Mouse (Mus musculus): Measurements from ENCODE around the gene Eif4e1b.
A peak's percentile ranks its signal among the peaks of the same experiment; 100 is the strongest.

The Eif4e1b gene

DNA sequence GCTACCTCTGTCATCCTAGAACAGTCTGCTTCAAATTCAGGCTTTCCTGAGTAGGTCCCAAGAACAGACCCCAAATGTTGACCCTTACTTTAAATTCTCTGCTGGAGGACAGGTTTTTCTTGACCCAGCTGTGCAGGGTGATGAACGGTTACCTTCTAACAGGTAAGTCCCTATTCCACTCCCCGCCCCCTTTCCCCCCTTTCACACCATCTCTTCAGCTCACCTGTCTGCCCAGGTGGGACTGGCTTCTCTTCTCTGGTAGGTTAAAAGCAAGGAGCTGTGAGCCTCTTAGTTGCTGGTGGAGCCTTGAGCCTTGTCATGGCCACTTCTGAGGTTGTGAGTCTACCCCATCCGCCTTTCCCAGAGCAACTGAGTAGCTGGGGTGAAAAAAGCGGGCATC is at the start of gene Eif4e1b:
Gene Eif4e1b, plus strand, starts transcription at position 301 of the 400 bp plus-strand sequence.
- no peak for DNase-seq (ENCODE audit: low read depth, low spot score)

DNA sequence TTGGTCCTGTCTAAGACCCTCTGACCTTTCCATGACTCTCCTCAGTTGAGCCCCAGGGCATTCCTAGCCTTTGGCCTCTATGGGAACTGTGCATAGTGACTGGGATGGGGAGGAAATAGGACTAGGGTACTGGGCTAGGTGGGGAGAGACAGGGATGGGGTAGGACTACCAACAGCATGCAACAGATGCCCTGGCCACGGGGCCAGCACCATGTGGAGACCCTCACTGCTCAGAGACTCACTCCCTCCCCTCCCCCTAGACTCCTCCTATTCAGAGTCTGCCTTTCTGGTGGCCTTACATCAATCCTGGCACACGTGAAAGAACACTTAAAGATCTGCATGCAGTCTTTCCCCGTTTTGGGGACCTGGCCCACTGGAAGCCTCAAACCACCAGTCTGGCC is 46.9 kb upstream of the Eif4e1b start:
- no peak for DNase-seq (ENCODE audit: low read depth, low spot score)

GRCm38 (mm10) chr13:54737488-54738212 is 46.1 kb upstream of the Eif4e1b start:
- DNase-seq (ENCODE audit: low read depth, low spot score) = no peak

- DNase-seq (ENCODE audit: low read depth, low spot score) = no peak
Observed at GRCm38 (mm10) chr13:54738213-54738601, 45.6 kb upstream of the Eif4e1b start.

DNA sequence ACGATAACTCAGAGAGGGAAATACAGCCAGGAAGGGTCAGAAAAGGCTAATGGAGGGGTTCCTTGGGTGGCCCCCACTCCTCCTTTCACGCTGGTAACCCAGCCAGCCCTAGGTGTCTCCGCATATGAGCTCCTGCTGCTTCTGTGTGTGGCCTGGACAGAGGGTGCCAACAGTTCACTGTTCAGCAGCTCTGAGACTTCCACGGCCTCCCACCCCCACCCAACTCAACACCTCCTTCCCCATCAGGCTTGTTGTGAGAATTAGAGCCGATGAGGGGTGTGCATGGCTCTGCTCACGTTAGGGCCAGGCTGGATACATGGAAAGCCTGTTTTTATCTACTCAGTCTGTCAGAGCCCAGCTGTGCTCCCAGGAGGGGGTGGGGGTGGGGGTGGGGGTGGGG is 37.7 kb upstream of the Eif4e1b start:
- no peak for DNase-seq (ENCODE audit: low read depth, low spot score)

DNA sequence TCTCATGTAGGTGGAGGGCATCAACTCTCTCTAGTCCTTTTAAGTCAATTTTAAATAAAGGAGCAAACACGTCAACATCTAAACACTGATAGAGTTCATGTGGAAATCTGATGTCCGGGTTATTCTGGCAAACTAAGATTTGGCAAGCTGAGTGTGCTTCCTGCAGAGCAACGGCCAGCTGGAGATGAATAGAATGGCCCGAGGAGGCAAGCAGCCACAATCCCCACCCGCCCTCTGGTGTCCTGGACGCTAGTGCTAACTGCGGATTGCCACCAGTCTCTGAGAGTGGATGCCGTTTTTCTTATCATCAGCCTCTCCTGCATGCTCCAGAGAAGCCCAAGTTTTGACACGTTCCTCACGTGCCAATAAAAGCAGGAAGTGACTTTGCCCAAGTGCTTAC is 36.9 kb upstream of the Eif4e1b start:
- DNase-seq (ENCODE audit: low read depth, low spot score) = no peak

DNA sequence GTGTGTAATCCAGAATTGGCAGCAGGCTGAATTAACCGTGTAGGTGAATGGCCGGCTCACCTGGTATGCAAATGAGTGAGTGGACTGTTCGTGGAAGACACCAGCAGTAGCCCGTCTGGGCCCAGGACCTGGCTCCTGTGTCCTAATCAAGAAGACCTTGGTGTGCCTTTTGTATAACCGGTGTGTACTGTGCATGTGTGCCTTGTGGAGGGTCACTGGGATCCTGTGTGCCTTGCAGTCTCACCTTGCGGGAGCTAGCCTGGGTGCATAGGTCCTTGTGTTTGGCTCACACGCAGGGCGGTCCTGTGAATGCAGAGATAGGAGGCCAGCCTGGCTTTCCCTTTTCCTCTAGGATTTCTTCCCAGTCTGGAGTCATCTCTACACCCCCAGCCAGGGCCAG is 35.6 kb upstream of the Eif4e1b start:
- DNase-seq (ENCODE audit: low read depth, low spot score) = no peak

DNA sequence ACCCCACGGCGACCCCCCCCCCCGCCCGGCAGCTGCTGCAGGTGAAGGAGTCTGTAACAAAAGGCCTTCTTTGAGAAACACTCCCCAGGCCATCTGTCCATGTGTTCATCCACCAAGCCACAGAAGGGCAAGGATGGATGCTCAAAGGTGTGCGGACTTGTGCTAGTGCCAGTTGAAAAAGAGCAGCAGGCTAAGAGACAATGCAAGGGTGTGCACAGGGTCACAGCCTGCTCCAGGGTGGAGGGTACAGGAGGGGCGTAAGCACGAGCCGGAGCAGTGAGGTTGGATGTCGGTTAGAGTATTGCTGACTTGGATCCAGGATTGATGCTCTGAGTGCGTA is 35.1 kb upstream of the Eif4e1b start:
- no peak for DNase-seq (ENCODE audit: low read depth, low spot score)

GRCm38 (mm10) chr13:54749061-54749863 is 34.5 kb upstream of the Eif4e1b start:
- DNase-seq (ENCODE audit: low read depth, low spot score) = no peak

DNA sequence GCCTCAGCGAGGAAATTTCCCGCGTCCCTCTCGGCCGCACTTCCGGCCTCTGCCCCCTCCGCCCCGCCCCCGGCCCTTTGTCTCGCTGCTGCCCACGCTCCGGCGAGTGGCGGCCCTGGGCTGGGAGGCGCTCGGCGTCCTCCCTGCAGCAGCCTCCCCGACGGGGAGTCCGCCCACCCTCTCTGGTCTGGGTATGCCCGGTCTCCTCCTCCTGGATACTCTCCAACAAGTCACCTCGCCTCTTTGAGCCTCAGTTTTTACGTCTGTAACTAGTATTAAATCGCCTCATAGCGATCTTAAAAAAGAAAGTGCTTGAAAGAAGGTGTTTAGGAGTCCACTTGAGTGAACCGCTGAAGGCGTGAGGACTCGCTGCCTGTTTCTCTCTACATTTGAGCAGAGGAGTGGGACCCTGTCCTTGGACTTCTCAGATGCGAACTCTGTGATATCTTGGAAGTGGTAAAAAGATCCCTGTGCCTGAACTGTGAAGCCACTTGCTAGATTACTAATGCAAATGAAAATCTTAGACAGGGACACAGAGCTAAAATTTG is 33.9 kb upstream of the Eif4e1b start, which contains the start of gene Gprin1:
Gene Gprin1, minus strand, starts transcription at position 11 of the 548 bp plus-strand sequence.
- DNase-seq (ENCODE audit: low read depth, low spot score) = no peak

DNA sequence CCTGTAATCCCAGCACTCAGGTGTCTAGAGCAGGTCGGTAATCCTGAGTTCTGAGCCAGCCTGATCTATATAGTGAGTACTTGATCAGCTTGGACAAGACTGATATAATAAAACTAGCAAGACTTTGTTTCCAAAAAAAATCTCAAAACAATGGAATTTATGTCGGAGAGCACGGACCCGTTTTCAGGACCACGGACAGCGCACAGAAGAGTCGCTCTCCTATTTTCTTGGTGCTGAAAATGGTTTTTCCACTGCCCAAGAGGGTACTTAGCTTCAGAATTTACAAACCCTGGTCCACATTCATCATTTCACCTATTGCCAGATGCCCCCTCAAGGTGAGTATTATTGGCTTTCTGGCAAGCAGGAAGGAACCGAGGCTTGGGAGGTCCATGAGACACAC is 33.1 kb upstream of the Eif4e1b start:
- no peak for DNase-seq (ENCODE audit: low read depth, low spot score)

DNA sequence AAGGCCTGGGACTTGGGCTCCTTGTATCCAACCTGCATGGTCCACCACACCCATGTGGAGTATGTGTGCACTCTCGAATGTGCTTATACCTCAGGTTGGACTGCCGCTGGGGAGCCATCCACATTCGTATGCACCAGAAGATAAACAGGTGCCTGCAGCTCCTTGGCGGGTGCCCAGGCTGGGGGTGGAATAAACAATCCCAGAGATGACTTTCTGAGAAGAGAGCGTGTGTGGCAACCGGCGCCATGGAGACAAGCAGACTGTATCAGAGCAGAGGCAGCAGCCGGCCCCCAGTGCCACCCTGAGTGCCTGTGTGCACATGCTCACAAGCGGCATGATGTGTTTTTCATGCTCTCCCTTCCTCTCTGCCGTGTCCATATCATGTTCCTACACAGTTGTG is 31.1 kb upstream of the Eif4e1b start:
- DNase-seq (ENCODE audit: low read depth, low spot score) = no peak

DNA sequence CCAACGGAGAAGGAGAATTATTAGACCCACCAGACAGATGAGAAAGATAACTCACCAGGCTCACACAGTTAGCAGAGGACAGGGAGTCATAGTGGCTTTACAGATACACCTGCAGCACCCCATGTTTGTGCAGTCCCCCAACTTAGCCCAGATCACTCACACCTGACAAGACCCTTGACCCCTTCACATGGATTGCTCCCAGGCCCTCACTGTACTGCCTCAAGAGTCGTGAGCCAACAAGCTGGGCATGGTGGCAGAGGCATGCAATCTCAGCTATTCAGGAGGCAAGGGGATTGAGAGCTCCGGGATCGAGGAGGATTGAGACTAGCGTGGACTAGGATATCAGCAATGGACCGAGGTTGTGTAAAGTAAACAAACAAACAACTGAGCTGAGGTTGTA is 30.1 kb upstream of the Eif4e1b start:
- no peak for DNase-seq (ENCODE audit: low read depth, low spot score)

- no peak for DNase-seq (ENCODE audit: low read depth, low spot score)
Observed at GRCm38 (mm10) chr13:54754169-54755080, 29.4 kb upstream of the Eif4e1b start.

DNA sequence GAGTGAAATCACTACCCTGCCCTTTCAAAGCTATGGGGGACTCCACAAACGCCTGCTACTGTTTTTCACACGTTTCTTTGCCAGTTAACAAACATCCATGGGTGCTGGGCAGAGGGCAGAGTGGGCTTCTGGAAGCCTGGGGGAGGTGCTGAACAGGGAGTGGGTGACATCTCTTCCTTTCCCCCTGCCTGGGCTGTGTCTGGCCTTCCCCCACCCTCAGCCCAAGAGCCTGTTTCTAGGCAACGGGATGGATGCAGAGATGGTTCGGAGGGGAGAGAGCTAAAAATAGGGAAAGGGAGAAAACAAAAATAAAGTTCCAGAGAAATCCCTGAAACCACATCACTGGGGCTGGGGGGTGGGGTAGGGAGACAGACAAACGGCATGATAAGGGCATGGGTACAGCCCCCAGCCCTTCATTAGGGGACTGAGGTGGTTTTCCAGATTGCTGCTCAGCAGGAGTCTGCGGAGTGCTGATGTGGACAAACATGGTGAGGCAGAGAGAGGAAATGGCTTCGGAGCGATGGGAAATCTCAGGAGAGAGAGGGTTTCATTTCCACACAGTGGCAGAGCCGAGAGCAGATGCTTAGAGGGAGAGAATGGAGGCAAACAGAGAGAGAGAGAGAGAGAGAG is 28.5 kb upstream of the Eif4e1b start:
- no peak for DNase-seq (ENCODE audit: low read depth, low spot score)

- DNase-seq (ENCODE audit: low read depth, low spot score) = no peak
Observed at GRCm38 (mm10) chr13:54756156-54756712, 27.6 kb upstream of the Eif4e1b start.

- no peak for DNase-seq (ENCODE audit: low read depth, low spot score)
Observed at GRCm38 (mm10) chr13:54757093-54757830, 26.5 kb upstream of the Eif4e1b start.

GRCm38 (mm10) chr13:54758045-54758755 is 25.6 kb upstream of the Eif4e1b start:
- peak; percentile 89 for DNase-seq (ENCODE audit: low read depth, low spot score)

DNA sequence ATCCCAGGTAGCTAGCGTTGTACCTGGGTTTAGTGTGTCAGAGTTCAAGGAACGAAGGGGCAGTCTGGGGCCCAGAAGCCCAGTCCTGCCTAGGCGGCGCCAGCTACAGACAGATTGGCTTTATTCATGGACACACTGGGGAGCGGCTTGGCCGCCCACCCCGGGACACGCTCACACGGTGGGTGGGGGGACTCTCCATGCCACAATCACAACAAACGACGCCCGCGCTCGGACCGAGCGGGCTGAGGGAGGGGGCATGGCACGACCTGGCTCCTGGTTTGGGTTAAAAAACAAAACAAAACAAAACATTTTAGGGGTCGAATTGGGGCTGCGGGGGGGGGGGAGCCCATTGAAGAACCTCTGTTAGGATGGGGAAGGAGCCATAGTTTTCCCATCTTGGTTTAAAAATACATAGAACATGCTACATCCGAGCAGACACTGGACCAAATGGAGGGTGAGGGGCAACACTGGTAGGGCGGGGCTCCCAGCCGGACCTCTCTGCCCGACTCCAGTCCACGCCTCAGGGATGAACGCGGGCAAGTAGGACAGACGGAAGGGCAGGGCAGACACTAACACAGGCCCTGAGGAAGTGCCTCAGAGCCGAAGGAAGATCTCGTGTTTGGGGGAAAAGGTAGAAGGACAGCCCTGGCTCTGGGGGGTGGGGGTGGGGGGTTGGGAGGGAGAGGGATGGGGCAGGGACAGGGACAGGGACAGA is 24.9 kb upstream of the Eif4e1b start:
- no peak for DNase-seq (ENCODE audit: low read depth, low spot score)

Measured in embryo, embryonic 11.5 days (tissue).